ENCODE assay signal across 8 mouse cellular contexts in the genomic region with DNA sequence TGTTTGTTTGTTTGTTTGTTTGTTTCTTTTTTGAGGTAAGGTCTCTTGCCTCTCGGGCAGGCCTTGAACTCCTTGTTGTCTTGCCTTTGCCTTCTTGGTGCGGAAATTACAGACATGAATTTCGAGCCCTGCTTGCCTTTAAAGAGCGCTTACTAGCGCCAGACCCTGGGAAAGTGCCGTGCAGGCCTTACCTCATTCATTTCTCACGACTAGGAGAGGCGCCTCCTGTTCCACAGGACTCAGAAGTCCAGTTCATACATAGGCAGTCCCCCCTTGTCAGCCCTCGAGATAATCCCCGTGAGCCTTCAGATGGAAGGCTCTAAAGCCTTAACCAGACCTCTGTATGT. TPM values are rescaled to one million over a fixed set of nuclear protein-coding genes. Genes with fewer than 3 reads are reported as not detected.
DNase-seq lines count a peak whose midpoint lies in the region; ATAC-seq and TF ChIP-seq lines count a peak whose summit lies in the region.

No protein-coding gene starts in this region.

- peak overlapping the region; percentile 65 for H3ac ChIP-seq in myocyte (ENCODE audit: control insufficient read depth, insufficient read length)

- no peaks in the 10 kb centered on the region for H3K27me3 ChIP-seq in heart, embryonic 11.5 days (ENCODE audit: control insufficient read depth, insufficient read depth, low read length)
- H3K27me3 ChIP-seq in E14TG2a.4 (ENCODE audit: insufficient read depth, low read length) (no peaks in the 10 kb centered on the region), myocyte (ENCODE audit: control insufficient read depth, insufficient read depth, insufficient read length) (no peaks in the 10 kb centered on the region)
- no peaks in the 10 kb centered on the region for H3K27me3 ChIP-seq in embryonic facial prominence, embryonic 10.5 days (replicated peaks; ENCODE audit: low read depth, poor library complexity, severe bottlenecking)
- H3K27me3 ChIP-seq in kidney, postnatal 0 days (ENCODE audit: insufficient read depth, low read length) = no peaks in the 10 kb centered on the region

- peak overlapping the region; percentile 97 for H3K9ac ChIP-seq in heart, embryonic 11.5 days (ENCODE audit: low read depth, low read length)
- peak overlapping the region; percentile 87 for H3K9ac ChIP-seq in kidney, postnatal 0 days (ENCODE audit: low read depth, low read length)

- H3K79me2 ChIP-seq in myocyte (ENCODE audit: control insufficient read depth, insufficient read depth) = peaks cover 74% of the 10 kb centered on the region

- DNase-seq in heart, adult 9 months (ENCODE audit: low spot score in 2 of 2) = no peak
- DNase-seq in embryonic facial prominence, embryonic 10.5 days (ENCODE audit: low spot score) = peak; percentile 49
- peak; percentile 63 for DNase-seq in kidney, postnatal 0 days (ENCODE audit: low spot score)
- DNase-seq in urinary bladder, adult 2 months (ENCODE audit: low spot score) = no peak
- DNase-seq in frontal cortex, postnatal 10 days (ENCODE audit: low spot score in 2 of 2) = no peak

- no peak for TF ChIP-seq CTCF in E14TG2a.4 (conservative IDR thresholded peaks at IDR 0.05; ENCODE audit: low read length)
- peak; percentile 12; the same call in 1 of the 2 replicates for TF ChIP-seq CTCF in kidney, postnatal 0 days (IDR thresholded peaks at IDR 0.05; ENCODE audit: low read depth)

- peak overlapping the region; percentile 75 for H3K4me2 ChIP-seq in heart, embryonic 11.5 days
- H3K4me2 ChIP-seq in kidney, postnatal 0 days (ENCODE audit: low read length) = peak overlapping the region; percentile 93
- peak overlapping the region; percentile 86 for H3K4me2 ChIP-seq in myocyte (ENCODE audit: low read depth)

- peak overlapping the region; percentile 52 for H3K27ac ChIP-seq in heart, embryonic 11.5 days (ENCODE audit: low read depth, low read length)
- H3K27ac ChIP-seq in embryonic facial prominence, embryonic 10.5 days (replicated peaks) = peak overlapping the region; percentile 89
- H3K27ac ChIP-seq in kidney, postnatal 0 days = 0 out of 2 replicates have a peak overlapping the region, but pooled peaks have one; percentile 63

- no peaks in the 10 kb centered on the region for H3K36me3 ChIP-seq in heart, embryonic 11.5 days (ENCODE audit: control insufficient read depth, insufficient read depth, low read length)
- H3K36me3 ChIP-seq in E14TG2a.4 (ENCODE audit: insufficient read depth, low read length) (peaks cover 46% of the 10 kb centered on the region), myocyte (ENCODE audit: control insufficient read depth, insufficient read depth) (no peaks in the 10 kb centered on the region)
- peaks cover 48% of the 10 kb centered on the region for H3K36me3 ChIP-seq in embryonic facial prominence, embryonic 10.5 days (replicated peaks)
- no peaks in the 10 kb centered on the region for H3K36me3 ChIP-seq in kidney, postnatal 0 days (ENCODE audit: insufficient read depth, low read length)

- H3K9me3 ChIP-seq in heart, embryonic 11.5 days (replicated peaks; ENCODE audit: control insufficient read depth, low read length) = no peaks in the 10 kb centered on the region
- no peaks in the 10 kb centered on the region for H3K9me3 ChIP-seq in E14TG2a.4 (ENCODE audit: low read length)
- H3K9me3 ChIP-seq in embryonic facial prominence, embryonic 10.5 days = no peaks in the 10 kb centered on the region
- H3K9me3 ChIP-seq in kidney, postnatal 0 days (replicated peaks; ENCODE audit: low read length) = no peaks in the 10 kb centered on the region

- H3K4me1 ChIP-seq in heart, embryonic 11.5 days (ENCODE audit: control insufficient read depth, insufficient read depth, low read length) = peaks cover 13% of the 10 kb centered on the region
- H3K4me1 ChIP-seq in E14TG2a.4 (replicated peaks; ENCODE audit: low read depth, low read length) = peaks cover 46% of the 10 kb centered on the region
- peaks cover 23% of the 10 kb centered on the region for H3K4me1 ChIP-seq in embryonic facial prominence, embryonic 10.5 days
- peaks cover 19% of the 10 kb centered on the region for H3K4me1 ChIP-seq in kidney, postnatal 0 days (replicated peaks; ENCODE audit: insufficient read depth, low read length)

- H3K4me3 ChIP-seq in heart, embryonic 11.5 days (ENCODE audit: low read depth, low read length) = peak overlapping the region; percentile 97
- H3K4me3 ChIP-seq in E14TG2a.4 (replicated peaks; ENCODE audit: low read length) (peak overlapping the region; percentile 99), myocyte (peak overlapping the region; percentile 80)
- peak overlapping the region; percentile 86 for H3K4me3 ChIP-seq in embryonic facial prominence, embryonic 10.5 days
- H3K4me3 ChIP-seq in kidney, postnatal 0 days (replicated peaks; ENCODE audit: low read depth, low read length) = peak overlapping the region; percentile 96

- TF ChIP-seq POLR2A in myocyte (IDR thresholded peaks at IDR 0.05; ENCODE audit: insufficient read length, low read depth) = no peak

- WGBS in heart, embryonic 11.5 days (ENCODE audit: insufficient replicate concordance) = under 1% methylated on average over 10 of the region's 10 CpGs
- under 1% methylated on average over 10 of the region's 10 CpGs for WGBS in embryonic facial prominence, embryonic 10.5 days
- WGBS in kidney, postnatal 0 days = 1% methylated on average over 10 of the region's 10 CpGs

- ATAC-seq in heart, embryonic 11.5 days (replicated peaks; ENCODE audit: insufficient number of reproducible peaks, low FRiP score, low TSS enrichment) = no peak
- ATAC-seq in kidney, postnatal 0 days (replicated peaks; ENCODE audit: low FRiP score, low read depth) = no peak

TF ChIP-seq in myocyte, 11 proteins besides CTCF, POLR2A, EP300 and RAD21:
- TF ChIP-seq CEBPB (IDR thresholded peaks at IDR 0.05; ENCODE audit: insufficient read depth, poor library complexity, severe bottlenecking) = no peak
- TF ChIP-seq SRF (IDR thresholded peaks at IDR 0.05; ENCODE audit: control insufficient read depth, insufficient read length, low read depth) = no peak
- TF ChIP-seq TCF3 (IDR thresholded peaks at IDR 0.05; ENCODE audit: insufficient read length, low read depth) = no peak
- no peak for TF ChIP-seq MYOD1 (IDR thresholded peaks at IDR 0.05; ENCODE audit: control insufficient read depth in 1 of 3, insufficient read length in 2 of 3, low read depth in 2 of 3)
- TF ChIP-seq REST (IDR thresholded peaks at IDR 0.05; ENCODE audit: insufficient read depth, insufficient read length) = no peak
- TF ChIP-seq TCF12 (IDR thresholded peaks at IDR 0.05; ENCODE audit: insufficient read depth, poor library complexity, severe bottlenecking) = no peak
- TF ChIP-seq MAX (IDR thresholded peaks at IDR 0.05; ENCODE audit: low read depth) = no peak
- TF ChIP-seq E2F4 (IDR thresholded peaks at IDR 0.05; ENCODE audit: insufficient read depth) = no peak
- TF ChIP-seq USF1 (IDR thresholded peaks at IDR 0.05; ENCODE audit: low read depth) = no peak
- TF ChIP-seq POLR2AphosphoS2 (IDR thresholded peaks at IDR 0.05; ENCODE audit: insufficient read length, low read depth) = no peak
- no peak for TF ChIP-seq MYOG (IDR thresholded peaks at IDR 0.05; ENCODE audit: control insufficient read depth in 1 of 3, insufficient read depth in 1 of 3, insufficient read length in 2 of 3, low read depth in 2 of 3)

RNA-seq across cellular contexts. Expression of gene Nup188, which starts 0.8 kb away (rescaled TPM):
- polyA plus RNA-seq in heart, embryonic 11.5 days (2014; fragmentation: Nextera tagmentation; extraction: Ambion mirVana) = 34.2 and 37.4 TPM in 2 replicates
- polyA plus RNA-seq in embryonic facial prominence, embryonic 10.5 days (2016; fragmentation: Nextera tagmentation; extraction: Ambion mirVana) = 68.0 and 76.6 TPM in 2 replicates
- 17.3 and 17.5 TPM in 2 replicates for polyA plus RNA-seq in kidney, postnatal 0 days (2015; fragmentation: Nextera tagmentation; extraction: Ambion mirVana)
- polyA plus RNA-seq in myocyte (2012; fragmentation: generic; extraction: Trizol) = 54.0 TPM
- 17.2 and 18.1 TPM in 2 replicates for polyA plus RNA-seq in urinary bladder, adult 2 months (2012; rRNA removed)

RNA-seq across cellular contexts. Expression of gene Dolk, which starts 0.9 kb away (rescaled TPM):
- polyA plus RNA-seq in heart, embryonic 11.5 days (2014; fragmentation: Nextera tagmentation; extraction: Ambion mirVana) = 26.6 and 27.7 TPM in 2 replicates
- 23.9 and 24.0 TPM in 2 replicates for polyA plus RNA-seq in embryonic facial prominence, embryonic 10.5 days (2016; fragmentation: Nextera tagmentation; extraction: Ambion mirVana)
- 33.8 and 36.3 TPM in 2 replicates for polyA plus RNA-seq in kidney, postnatal 0 days (2015; fragmentation: Nextera tagmentation; extraction: Ambion mirVana)
- polyA plus RNA-seq in myocyte (2012; fragmentation: generic; extraction: Trizol) = 28.3 TPM
- polyA plus RNA-seq in urinary bladder, adult 2 months (2012; rRNA removed) = 14.4 and 15.7 TPM in 2 replicates

RNA-seq across cellular contexts. Expression of gene Gm28038, which starts 6.2 kb away (rescaled TPM):
- polyA plus RNA-seq in heart, embryonic 11.5 days (2014; fragmentation: Nextera tagmentation; extraction: Ambion mirVana) = not detected in 2 replicates
- not detected in 2 replicates for polyA plus RNA-seq in embryonic facial prominence, embryonic 10.5 days (2016; fragmentation: Nextera tagmentation; extraction: Ambion mirVana)
- polyA plus RNA-seq in kidney, postnatal 0 days (2015; fragmentation: Nextera tagmentation; extraction: Ambion mirVana) = not detected in 2 replicates
- not detected for polyA plus RNA-seq in myocyte (2012; fragmentation: generic; extraction: Trizol)
- not detected in 2 replicates for polyA plus RNA-seq in urinary bladder, adult 2 months (2012; rRNA removed)

RNA-seq across cellular contexts. Expression of gene Phyhd1, which starts 21.0 kb away (rescaled TPM):
- 4.7 and 7.4 TPM in 2 replicates for polyA plus RNA-seq in heart, embryonic 11.5 days (2014; fragmentation: Nextera tagmentation; extraction: Ambion mirVana)
- polyA plus RNA-seq in embryonic facial prominence, embryonic 10.5 days (2016; fragmentation: Nextera tagmentation; extraction: Ambion mirVana) = 2.9 and 4.9 TPM in 2 replicates
- polyA plus RNA-seq in kidney, postnatal 0 days (2015; fragmentation: Nextera tagmentation; extraction: Ambion mirVana) = 18.9 and 19.2 TPM in 2 replicates
- polyA plus RNA-seq in myocyte (2012; fragmentation: generic; extraction: Trizol) = 14.7 TPM
- polyA plus RNA-seq in urinary bladder, adult 2 months (2012; rRNA removed) = 36.2 and 55.9 TPM in 2 replicates

RNA-seq across cellular contexts. Expression of gene Gm28035, which starts 46.6 kb away (rescaled TPM):
- 0.49 TPM in 1 of 2 replicates, not detected in the other for polyA plus RNA-seq in heart, embryonic 11.5 days (2014; fragmentation: Nextera tagmentation; extraction: Ambion mirVana)
- 0.05 and 0.09 TPM in 2 replicates for polyA plus RNA-seq in embryonic facial prominence, embryonic 10.5 days (2016; fragmentation: Nextera tagmentation; extraction: Ambion mirVana)
- polyA plus RNA-seq in kidney, postnatal 0 days (2015; fragmentation: Nextera tagmentation; extraction: Ambion mirVana) = 0.20 and 0.29 TPM in 2 replicates
- 0.55 TPM for polyA plus RNA-seq in myocyte (2012; fragmentation: generic; extraction: Trizol)
- polyA plus RNA-seq in urinary bladder, adult 2 months (2012; rRNA removed) = 4.1 and 5.4 TPM in 2 replicates

Comparison
In these comparisons a context has a peak if more than half of its experiments do, and no peak if none do; other contexts are left out.
1. DNase-seq: peak in embryonic facial prominence, embryonic 10.5 days (single experiment) and kidney, postnatal 0 days (single experiment); none in heart, adult 9 months (0 of 2), urinary bladder, adult 2 months (single experiment) and frontal cortex, postnatal 10 days (0 of 2).
2. Peak in every context shown above with its lines, with median percentiles within 50 percentile points of each other: H3K27ac ChIP-seq, H3K4me2 ChIP-seq and H3K4me3 ChIP-seq.